Mouse (Mus musculus): ENCODE data around the gene Trap1a. TPM values are rescaled to one million over a fixed set of nuclear protein-coding genes. Genes with fewer than 3 reads are reported as not detected.

Trap1a gene
- not detected for polyA plus RNA-seq (2014; fragmentation: Illumina TruSeq; extraction: RNeasy Lipid Tissue Mini Kit (QIAGEN cat#74804); ENCODE audit: low replicate concordance)

DNA sequence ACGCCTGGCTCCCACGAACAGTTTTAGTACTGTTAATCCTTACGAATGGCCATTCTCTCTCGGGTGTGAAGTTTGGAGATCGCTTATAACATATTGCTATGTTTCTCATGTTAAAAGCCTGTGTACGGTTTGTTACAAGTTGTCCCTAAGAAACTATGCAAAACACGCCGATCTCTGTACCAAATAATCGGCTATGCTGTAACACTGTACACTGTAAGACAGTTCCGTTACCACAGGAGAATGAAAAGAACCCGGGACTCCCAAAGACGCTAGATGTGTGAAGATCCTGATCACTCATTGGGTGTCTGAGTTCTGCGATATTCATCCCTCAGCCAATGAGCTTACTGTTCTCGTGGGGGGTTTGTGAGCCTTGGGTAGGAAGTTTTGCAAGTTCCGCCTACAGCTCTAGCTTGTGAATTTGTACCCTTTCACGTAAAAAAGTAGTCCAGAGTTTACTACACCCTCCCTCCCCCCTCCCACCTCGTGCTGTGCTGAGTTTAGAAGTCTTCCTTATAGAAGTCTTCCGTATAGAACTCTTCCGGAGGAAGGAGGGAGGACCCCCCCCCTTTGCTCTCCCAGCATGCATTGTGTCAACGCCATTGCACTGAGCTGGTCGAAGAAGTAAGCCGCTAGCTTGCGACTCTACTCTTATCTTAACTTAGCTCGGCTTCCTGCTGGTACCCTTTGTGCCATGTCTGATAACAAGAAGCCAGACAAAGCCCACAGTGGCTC, at the start of gene Trap1a:
Trap1a (plus strand) TSS at position 421 of the 732 bp plus-strand sequence.

Other genes with a start within 250 kb of the Trap1a start
- gene Serpina7, start 248.4 kb upstream of the Trap1a start, polyA plus RNA-seq (2014; fragmentation: Illumina TruSeq; extraction: RNeasy Lipid Tissue Mini Kit (QIAGEN cat#74804); ENCODE audit: low replicate concordance), result not detected
- gene 4930513O06Rik, start 247.4 kb upstream of the Trap1a start, polyA plus RNA-seq (2014; fragmentation: Illumina TruSeq; extraction: RNeasy Lipid Tissue Mini Kit (QIAGEN cat#74804); ENCODE audit: low replicate concordance), result not detected
- gene 4933428M09Rik, start 154.5 kb upstream of the Trap1a start, polyA plus RNA-seq (2014; fragmentation: Illumina TruSeq; extraction: RNeasy Lipid Tissue Mini Kit (QIAGEN cat#74804); ENCODE audit: low replicate concordance), result not detected
- 1.0 TPM for gene Mum1l1, start 123.6 kb upstream of the Trap1a start, polyA plus RNA-seq (2014; fragmentation: Illumina TruSeq; extraction: RNeasy Lipid Tissue Mini Kit (QIAGEN cat#74804); ENCODE audit: low replicate concordance)
- 5.0 TPM for gene D330045A20Rik, start 146.7 kb downstream of the Trap1a start, polyA plus RNA-seq (2014; fragmentation: Illumina TruSeq; extraction: RNeasy Lipid Tissue Mini Kit (QIAGEN cat#74804); ENCODE audit: low replicate concordance)
- 1,217 TPM for gene Rnf128, start 229.6 kb downstream of the Trap1a start, polyA plus RNA-seq (2014; fragmentation: Illumina TruSeq; extraction: RNeasy Lipid Tissue Mini Kit (QIAGEN cat#74804); ENCODE audit: low replicate concordance)

All from small intestine, adult 10 weeks (tissue).